Mouse (Mus musculus): ENCODE results near the gene Zdhhc4. TPM values are rescaled to one million over a fixed set of nuclear protein-coding genes. Genes with fewer than 3 reads are reported as not detected.

Zdhhc4 gene
- polyA plus RNA-seq, 1 experiment, result 4.9 TPM

DNA sequence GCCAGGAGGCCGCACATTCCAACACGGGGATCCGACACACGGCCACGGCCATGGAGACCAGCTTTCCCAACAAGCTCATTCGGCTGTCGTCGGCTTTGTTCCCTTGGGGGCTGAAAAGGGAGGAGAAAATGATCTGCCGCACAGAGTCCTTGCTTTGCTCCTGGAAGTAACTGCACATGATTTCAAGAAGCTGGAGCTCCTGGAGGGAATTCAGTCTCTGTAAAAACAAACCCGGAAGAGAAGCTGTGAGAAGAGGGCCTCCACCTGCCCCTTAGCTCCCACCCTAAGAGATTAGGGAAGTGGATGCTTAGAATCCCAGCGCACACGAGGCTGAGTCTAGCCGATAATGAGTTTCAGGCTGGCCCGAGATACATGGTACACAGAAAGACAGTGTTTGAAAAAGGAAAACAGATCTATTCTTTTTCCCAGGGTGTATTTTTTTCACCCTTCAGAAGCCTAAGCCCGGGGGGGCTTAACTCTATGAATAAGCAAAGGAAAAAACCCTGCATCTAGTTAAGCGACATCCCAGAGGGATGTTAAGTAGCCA, 14.8 kb downstream of the Zdhhc4 start:
- Histone ChIP-seq H3K36me3 (ENCODE audit: control insufficient read depth) (peaks cover 81% of the 10 kb centered on the region), H3K27me3 (ENCODE audit: control insufficient read depth) (no peaks in the 10 kb centered on the region), H3K9me3 (ENCODE audit: control insufficient read depth, low read length) (no peaks in the 10 kb centered on the region), H3K4me3 (replicated peaks) (peak overlapping the region; percentile 87), H3K4me1 (ENCODE audit: control insufficient read depth) (peaks cover 63% of the 10 kb centered on the region)
- TF ChIP-seq GATA1 (IDR thresholded peaks at IDR 0.05; ENCODE audit: low read length) (no peak), TAL1 (IDR thresholded peaks at IDR 0.05; ENCODE audit: low read length) (no peak)

DNA sequence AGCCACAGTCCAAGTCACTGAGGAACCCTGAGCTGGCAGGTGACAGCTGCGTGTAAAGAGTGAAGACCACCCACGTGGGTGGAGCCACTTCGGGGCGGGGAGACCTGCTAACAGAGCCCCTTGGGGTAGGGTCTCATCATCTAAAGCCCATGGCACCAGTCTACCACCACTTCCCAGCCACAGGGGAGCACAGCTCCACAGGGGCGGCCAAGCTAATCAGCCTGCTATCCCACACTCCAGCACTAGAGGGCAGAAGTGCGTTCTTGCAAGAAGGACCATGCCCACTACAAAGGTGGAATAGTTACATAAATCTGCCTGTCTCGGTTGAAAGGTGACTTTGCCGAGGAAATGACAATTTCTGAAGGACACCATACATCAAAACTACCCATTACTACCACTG, 17.2 kb downstream of the Zdhhc4 start:
- no peak overlapping the region for H3K4me3 ChIP-seq (replicated peaks)

DNA sequence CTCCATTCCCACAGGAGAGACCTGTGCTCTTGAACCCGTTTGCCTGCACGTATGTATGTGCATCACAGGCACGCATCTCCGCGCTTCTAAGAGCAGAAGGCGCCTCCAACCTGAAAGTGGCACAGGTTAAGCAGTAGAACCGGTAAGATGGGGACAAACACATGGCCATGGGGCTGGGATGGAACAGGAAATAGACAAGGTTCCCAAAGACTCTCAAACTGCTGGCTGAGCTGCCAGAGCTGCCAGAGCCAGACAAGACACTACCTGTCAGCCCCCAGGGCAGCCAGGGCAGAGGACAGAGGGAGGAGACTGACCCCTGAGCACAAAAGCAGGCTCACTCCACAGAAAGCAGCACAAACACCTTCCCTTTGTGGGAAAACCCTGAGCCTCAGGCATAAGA, 19.1 kb downstream of the Zdhhc4 start:
- Histone ChIP-seq H3K4me1 (ENCODE audit: control insufficient read depth) (peaks cover 55% of the 10 kb centered on the region), H3K27me3 (ENCODE audit: control insufficient read depth) (no peaks in the 10 kb centered on the region), H3K4me3 (replicated peaks) (no peak overlapping the region), H3K36me3 (ENCODE audit: control insufficient read depth) (peaks cover 91% of the 10 kb centered on the region), H3K9me3 (ENCODE audit: control insufficient read depth, low read length) (peaks cover 4% of the 10 kb centered on the region; the same call in 1 of the 2 replicates)
- TF ChIP-seq TAL1 (IDR thresholded peaks at IDR 0.05; ENCODE audit: low read length), result no peak
- TF ChIP-seq GATA1 (IDR thresholded peaks at IDR 0.05; ENCODE audit: low read length), result no peak

More for the DNA sequence above, 17.2 kb downstream of the Zdhhc4 start:
- TF ChIP-seq GATA1 (IDR thresholded peaks at IDR 0.05; ENCODE audit: low read length) (no peak), TAL1 (IDR thresholded peaks at IDR 0.05; ENCODE audit: low read length) (no peak)
- H3K36me3 ChIP-seq (ENCODE audit: control insufficient read depth), result peaks cover 84% of the 10 kb centered on the region
- H3K9me3 ChIP-seq (ENCODE audit: control insufficient read depth, low read length), result no peaks in the 10 kb centered on the region
- no peaks in the 10 kb centered on the region for H3K27me3 ChIP-seq (ENCODE audit: control insufficient read depth)
- peaks cover 63% of the 10 kb centered on the region for H3K4me1 ChIP-seq (ENCODE audit: control insufficient read depth)

DNA sequence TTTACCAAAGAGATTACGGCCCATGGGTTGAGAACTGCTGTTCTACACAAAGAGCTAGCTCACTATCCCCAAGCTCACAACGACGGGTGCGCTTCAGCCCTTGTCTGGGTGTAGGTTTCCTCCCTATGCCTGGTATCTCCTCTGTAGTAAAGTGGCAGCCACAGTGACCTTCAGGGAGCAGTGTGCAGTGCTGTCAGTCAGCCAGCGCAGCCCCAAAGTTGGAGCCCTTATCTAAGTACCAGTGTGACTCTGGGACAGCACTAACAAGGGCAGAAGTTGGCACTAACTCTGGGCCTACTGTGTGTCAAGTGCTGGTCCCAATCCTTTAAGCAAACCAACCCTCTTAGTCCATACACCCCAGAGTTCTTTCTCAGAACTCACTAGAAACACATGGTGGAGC, 20.2 kb downstream of the Zdhhc4 start:
- peaks cover 44% of the 10 kb centered on the region for H3K4me1 ChIP-seq (ENCODE audit: control insufficient read depth)
- peaks cover 98% of the 10 kb centered on the region for H3K36me3 ChIP-seq (ENCODE audit: control insufficient read depth)
- H3K9me3 ChIP-seq (ENCODE audit: control insufficient read depth, low read length), result peaks cover 4% of the 10 kb centered on the region; the same call in 1 of the 2 replicates
- H3K4me3 ChIP-seq (replicated peaks), result no peak overlapping the region
- no peak for TF ChIP-seq TAL1 (IDR thresholded peaks at IDR 0.05; ENCODE audit: low read length)
- H3K27me3 ChIP-seq (ENCODE audit: control insufficient read depth), result no peaks in the 10 kb centered on the region

DNA sequence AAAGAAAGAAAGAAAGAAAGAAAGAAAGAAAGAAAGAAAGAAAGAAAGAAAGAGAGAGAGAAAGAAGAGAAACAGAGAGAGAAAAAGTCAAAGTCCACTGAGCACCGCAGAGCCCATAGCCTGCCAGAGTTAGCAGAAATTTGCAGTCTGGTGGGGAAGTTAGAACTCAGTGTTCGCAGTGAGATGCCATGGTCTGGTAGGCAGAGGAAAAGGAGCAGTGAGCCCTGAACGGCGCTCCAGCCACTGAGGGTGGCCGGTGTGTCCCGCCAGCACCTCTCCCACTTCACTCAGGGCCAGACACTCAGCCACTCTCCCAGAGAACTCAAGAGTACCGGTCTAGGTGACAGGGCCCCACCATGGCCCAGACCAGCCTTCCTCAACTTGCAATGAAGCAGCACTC, 24.8 kb downstream of the Zdhhc4 start:
- H3K4me1 ChIP-seq (ENCODE audit: control insufficient read depth), result peaks cover 7% of the 10 kb centered on the region
- H3K9me3 ChIP-seq (ENCODE audit: control insufficient read depth, low read length), result peaks cover 4% of the 10 kb centered on the region; the same call in 1 of the 2 replicates
- TF ChIP-seq TAL1 (IDR thresholded peaks at IDR 0.05; ENCODE audit: low read length), result no peak
- TF ChIP-seq GATA1 (IDR thresholded peaks at IDR 0.05; ENCODE audit: low read length), result no peak
- H3K27me3 ChIP-seq (ENCODE audit: control insufficient read depth), result no peaks in the 10 kb centered on the region
- no peak overlapping the region for H3K4me3 ChIP-seq (replicated peaks)
- peaks cover 98% of the 10 kb centered on the region for H3K36me3 ChIP-seq (ENCODE audit: control insufficient read depth)

DNA sequence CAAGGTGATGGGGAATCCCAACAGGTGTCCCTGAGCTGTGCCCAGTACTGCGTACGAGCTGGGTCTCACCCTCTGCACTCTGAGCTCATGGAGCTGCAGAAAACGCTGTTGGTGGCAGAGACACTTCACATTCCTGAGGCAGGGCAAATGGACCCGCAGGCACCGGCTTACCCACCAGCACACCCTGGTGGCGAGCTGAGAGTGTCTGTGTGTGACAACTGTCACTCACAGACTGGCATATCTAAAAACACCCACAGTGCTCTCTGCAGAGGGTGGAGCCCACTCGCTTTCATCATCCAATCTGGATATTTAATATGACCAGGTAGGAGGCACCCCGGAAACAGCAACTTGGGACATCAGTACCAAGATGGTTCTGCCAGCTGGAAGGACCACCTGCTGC, 27.8 kb downstream of the Zdhhc4 start:
- H3K27me3 ChIP-seq (ENCODE audit: control insufficient read depth), result no peaks in the 10 kb centered on the region
- TF ChIP-seq TAL1 (IDR thresholded peaks at IDR 0.05; ENCODE audit: low read length), result no peak
- no peak for TF ChIP-seq GATA1 (IDR thresholded peaks at IDR 0.05; ENCODE audit: low read length)
- peaks cover 4% of the 10 kb centered on the region; the same call in 1 of the 2 replicates for H3K9me3 ChIP-seq (ENCODE audit: control insufficient read depth, low read length)
- H3K4me3 ChIP-seq (replicated peaks), result no peak overlapping the region
- peaks cover 75% of the 10 kb centered on the region for H3K36me3 ChIP-seq (ENCODE audit: control insufficient read depth)
- H3K4me1 ChIP-seq (ENCODE audit: control insufficient read depth), result peaks cover 7% of the 10 kb centered on the region

DNA sequence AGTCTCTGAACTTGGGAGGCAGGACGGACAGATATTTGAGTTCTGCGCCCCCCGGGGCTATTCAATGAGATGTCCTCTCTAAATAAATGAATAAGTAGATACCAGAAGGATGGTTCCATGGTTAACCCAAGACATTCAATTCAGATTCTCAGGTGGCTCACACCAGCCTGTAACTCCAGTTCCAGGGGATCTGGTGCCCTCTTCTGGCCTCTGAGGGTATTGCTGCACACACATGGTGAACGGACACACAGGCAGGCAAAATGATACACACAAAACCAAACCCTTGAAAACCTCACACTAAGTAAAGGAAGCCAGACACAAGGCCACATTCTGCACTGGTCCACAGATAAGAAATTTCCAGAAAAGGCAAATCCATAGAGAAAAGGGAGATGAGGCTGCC, 29.4 kb downstream of the Zdhhc4 start:
- TF ChIP-seq TAL1 (IDR thresholded peaks at IDR 0.05; ENCODE audit: low read length) (no peak), GATA1 (IDR thresholded peaks at IDR 0.05; ENCODE audit: low read length) (no peak)
- H3K36me3 ChIP-seq (ENCODE audit: control insufficient read depth), result peaks cover 59% of the 10 kb centered on the region

DNA sequence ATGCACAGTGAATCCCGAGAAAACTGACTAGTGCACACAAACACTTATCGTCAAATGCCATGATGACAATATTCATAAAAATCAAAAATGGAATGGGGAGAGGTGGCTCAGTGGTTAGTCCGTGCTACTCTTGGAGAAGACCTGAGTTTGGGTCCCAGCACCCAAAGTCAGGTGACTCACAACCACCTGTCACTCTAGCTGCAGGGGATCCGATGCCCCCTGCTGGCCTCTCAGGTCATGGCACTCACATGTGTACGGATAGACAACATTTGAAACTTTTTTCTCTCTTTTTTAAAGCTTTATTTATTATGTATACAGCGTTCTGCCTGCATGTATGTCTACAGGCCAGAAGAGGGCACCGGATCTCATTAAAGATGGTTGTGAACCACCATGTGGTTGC, 30.7 kb downstream of the Zdhhc4 start:
- Histone ChIP-seq H3K4me3 (replicated peaks) (no peak overlapping the region), H3K36me3 (ENCODE audit: control insufficient read depth) (peaks cover 48% of the 10 kb centered on the region), H3K4me1 (ENCODE audit: control insufficient read depth) (peaks cover 7% of the 10 kb centered on the region), H3K9me3 (ENCODE audit: control insufficient read depth, low read length) (peaks cover 10% of the 10 kb centered on the region), H3K27me3 (ENCODE audit: control insufficient read depth) (peaks cover 17% of the 10 kb centered on the region)
- TF ChIP-seq GATA1 (IDR thresholded peaks at IDR 0.05; ENCODE audit: low read length), result no peak
- TF ChIP-seq TAL1 (IDR thresholded peaks at IDR 0.05; ENCODE audit: low read length), result no peak

More for the DNA sequence above, 29.4 kb downstream of the Zdhhc4 start:
- H3K4me3 ChIP-seq (replicated peaks), result no peak overlapping the region
- H3K9me3 ChIP-seq (ENCODE audit: control insufficient read depth, low read length), result peaks cover 5% of the 10 kb centered on the region
- peaks cover 7% of the 10 kb centered on the region for H3K4me1 ChIP-seq (ENCODE audit: control insufficient read depth)
- H3K27me3 ChIP-seq (ENCODE audit: control insufficient read depth), result peaks cover 4% of the 10 kb centered on the region; the same call in 1 of the 2 replicates

DNA sequence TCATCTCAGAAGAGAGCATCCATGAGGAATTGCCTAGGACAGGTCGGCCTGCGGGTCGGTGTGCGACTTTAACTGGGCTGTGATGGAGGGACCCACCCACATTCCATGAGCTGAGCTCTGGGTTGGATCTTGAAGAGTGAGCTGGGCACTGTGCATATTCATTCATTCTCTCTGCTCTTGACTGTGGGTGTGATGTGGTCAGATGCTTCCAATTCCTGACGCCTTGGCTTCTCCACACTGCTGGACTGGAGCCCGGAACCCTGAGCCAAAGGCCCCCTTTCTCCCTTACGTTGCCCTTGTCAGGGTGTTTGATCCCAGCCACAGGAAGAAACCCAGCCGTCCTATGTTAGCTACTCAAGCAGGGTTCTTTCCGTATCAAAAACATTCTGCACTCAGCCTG, 31.1 kb downstream of the Zdhhc4 start:
- Histone ChIP-seq H3K4me1 (ENCODE audit: control insufficient read depth) (peaks cover 4% of the 10 kb centered on the region), H3K36me3 (ENCODE audit: control insufficient read depth) (peaks cover 44% of the 10 kb centered on the region), H3K9me3 (ENCODE audit: control insufficient read depth, low read length) (peaks cover 10% of the 10 kb centered on the region), H3K27me3 (ENCODE audit: control insufficient read depth) (peaks cover 21% of the 10 kb centered on the region), H3K4me3 (replicated peaks) (no peak overlapping the region)
- TF ChIP-seq GATA1 (IDR thresholded peaks at IDR 0.05; ENCODE audit: low read length), result no peak
- no peak for TF ChIP-seq TAL1 (IDR thresholded peaks at IDR 0.05; ENCODE audit: low read length)

DNA sequence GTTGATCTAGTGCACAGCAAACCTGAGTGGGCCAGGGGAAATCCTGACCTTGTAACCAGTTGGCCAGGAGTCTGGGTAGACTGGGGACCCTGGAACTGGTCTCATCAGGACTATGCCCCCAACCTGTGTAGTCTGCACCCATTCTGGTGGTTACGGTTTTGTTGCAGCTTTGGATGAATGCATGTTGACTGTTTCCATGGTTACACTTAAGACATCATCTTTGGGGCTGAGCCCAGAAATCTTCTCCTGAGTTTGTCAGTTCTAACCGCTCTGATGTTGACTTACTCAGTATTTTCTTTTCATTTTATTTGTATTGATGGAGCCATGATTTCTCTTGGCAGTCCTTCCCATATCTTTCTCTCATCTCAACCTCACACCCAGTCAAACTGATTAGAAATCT, 33.7 kb downstream of the Zdhhc4 start:
- peaks cover 10% of the 10 kb centered on the region for H3K9me3 ChIP-seq (ENCODE audit: control insufficient read depth, low read length)
- H3K4me1 ChIP-seq (ENCODE audit: control insufficient read depth), result no peaks in the 10 kb centered on the region; the same call in 1 of the 2 replicates
- H3K36me3 ChIP-seq (ENCODE audit: control insufficient read depth), result peaks cover 17% of the 10 kb centered on the region
- peaks cover 47% of the 10 kb centered on the region for H3K27me3 ChIP-seq (ENCODE audit: control insufficient read depth)
- H3K4me3 ChIP-seq (replicated peaks), result no peak overlapping the region
- TF ChIP-seq GATA1 (IDR thresholded peaks at IDR 0.05; ENCODE audit: low read length), result no peak
- TF ChIP-seq TAL1 (IDR thresholded peaks at IDR 0.05; ENCODE audit: low read length), result no peak
